Mouse (Mus musculus) heart, adult 11 months (tissue): ENCODE measurements at regions not wholly inside any gene's neighbourhood (a gene's known extent, or its start where the extent isn't known, plus 50 kb on each side); places are given as distances from the start of the nearest gene placed in this dataset.
"Not testable (repeated sequence)": the region's sequence is repeated elsewhere in the genome, so short reads cannot be mapped to it uniquely, and the experiment has no call there.

ENCODE experiments used
- DNase-seq: peaks from one replicate; pipeline ENCODE4 v3.0.0; 2022

DNA sequence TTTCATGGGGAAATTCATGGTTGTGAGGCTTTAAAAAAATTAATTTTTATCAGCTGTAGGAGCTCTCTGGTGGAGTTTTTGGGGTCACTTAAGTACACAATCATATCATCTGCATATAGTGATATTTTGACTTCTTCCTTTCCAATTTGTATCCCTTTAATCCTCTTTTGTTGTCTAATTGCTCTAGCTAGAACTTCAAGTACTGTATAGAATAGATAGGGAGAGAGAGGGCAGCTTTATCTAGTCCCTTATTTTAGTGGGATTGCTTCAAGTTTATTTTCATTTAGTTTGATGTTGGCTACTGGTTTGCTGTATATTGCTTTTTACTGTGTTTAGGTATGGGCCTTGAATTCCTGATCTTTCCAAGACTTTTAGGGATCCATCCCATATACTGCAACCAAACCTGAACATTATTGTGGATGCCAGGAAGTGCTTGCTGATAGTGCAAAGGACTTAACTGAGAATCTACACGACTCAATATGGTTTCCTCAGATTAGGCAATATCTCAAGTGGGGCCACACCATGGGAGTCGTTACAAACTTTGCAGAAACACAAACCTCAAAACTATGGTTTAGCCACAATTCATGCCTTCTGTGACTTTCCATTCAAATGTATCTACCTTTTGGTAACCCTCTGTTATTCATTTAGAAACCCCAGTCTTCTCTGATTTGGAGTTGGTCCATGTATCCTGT lies 878.4 kb upstream of the Olfr1507 start:
- not testable (repeated sequence) for DNase-seq

DNA sequence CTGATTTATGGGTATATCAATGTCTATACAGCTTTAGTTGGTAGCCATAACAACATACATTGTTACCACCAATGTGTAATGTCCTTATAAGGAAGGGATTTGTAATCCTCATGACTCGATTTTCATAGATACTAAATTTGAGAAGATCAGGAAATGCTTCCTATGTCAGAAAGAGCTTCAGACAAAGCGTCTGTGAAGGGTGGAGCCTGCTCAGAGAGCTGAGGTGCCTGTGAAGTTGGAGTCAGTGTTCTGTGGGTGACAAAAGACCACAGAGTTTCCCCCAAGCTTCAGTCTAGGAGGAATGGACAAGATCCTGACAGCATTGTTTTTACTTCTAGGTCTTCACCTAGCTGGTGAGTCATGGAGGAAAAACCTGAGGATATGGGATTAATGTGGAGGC lies 874.2 kb upstream of the Olfr1507 start:
- no peak for DNase-seq

DNA sequence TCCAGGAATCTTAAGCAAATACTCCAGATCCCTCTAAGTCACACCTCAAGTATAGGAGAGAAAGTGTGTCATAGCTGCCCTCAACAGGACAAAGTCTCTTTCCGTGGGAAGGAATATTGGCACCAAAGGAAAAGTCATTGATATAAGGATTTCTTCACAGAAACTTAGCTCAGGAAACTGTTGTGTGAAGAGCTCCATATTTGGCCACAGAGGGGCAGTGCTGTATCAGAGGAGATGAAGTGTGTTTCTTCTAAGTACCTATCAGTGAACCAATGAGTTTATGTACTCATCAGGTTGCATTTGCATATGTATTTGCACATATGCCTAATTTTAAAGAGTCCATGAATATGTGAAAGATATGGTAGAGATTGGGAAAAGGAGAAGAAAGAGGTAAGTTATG lies 871.9 kb upstream of the Olfr1507 start:
- not testable (repeated sequence) for DNase-seq

DNA sequence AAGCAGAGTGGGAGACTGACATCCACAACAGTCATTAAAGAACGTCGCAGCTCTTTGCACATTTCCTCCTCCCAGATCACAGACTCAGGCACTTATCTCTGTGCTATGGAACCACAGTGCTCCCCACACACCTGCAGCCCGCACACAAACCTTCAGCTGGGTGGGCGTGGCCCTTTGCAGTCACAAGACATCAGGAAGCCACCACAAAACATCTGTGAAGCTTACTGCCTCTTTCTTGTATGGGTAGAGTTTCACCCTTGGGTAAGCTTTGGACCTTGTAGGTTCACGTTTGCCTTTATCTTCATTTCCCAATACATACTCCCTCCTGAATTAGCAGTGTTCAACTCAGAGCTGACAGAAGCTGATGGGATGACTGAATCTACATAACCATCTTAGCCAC lies 868.4 kb upstream of the Olfr1507 start:
- DNase-seq: not testable (repeated sequence)

DNA sequence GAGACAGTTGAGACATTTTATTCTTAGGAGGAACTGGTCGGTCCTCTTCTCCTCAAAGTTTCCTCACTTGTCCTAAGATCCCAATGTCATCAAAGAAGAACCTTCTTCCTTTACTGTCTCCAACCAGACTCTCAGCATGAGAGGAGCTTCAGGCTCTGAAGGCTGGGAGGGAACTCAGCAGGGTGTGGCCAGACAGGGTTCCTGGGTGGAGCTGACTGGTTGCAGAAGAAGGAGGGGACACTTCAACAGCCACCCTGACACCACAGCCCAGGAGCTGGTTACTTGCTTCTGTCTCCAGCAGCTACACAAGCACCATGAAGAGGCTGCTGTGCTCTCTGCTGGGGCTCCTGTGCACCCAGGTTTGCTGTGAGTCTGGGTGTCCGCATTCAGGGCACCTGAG lies 866.5 kb upstream of the Olfr1507 start:
- DNase-seq: not testable (repeated sequence)

DNA sequence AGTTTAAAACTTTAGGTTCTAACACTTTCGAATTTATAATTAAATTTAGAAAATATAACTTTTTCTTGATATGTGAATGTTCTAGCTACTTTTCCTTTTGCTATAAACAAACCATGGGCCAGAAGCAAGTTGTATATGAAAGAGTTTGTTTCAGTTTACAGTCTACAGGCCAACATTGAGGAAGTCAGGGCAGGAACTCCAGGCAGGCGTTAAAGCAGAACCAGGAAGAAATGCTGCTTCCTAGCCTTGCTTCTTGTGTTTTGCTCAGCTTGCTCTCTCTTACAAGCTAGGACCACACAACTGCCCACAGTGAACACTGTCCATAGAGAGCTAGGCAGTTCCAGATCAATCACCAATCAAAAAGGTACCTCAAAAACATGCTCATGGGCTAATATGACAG lies 861.9 kb upstream of the Olfr1507 start:
- DNase-seq: not testable (repeated sequence)

DNA sequence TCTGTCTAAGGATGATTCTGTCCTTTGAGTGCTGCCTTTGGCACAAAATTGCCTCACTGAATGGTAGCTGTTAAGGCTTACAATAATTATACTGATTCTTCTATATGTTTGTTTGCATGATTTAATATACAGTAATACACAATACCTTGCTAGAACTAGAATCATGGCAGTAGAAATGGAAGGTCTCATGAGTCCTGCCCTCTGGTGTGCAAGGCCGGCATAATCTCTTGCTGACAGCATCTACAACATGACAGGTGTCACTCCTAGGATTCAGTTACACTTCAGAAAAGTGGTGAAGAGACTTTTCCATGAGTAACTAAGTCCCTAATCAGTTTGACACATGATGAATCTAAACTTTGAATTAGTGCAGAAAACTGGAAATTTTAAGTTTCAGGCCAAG lies 861.2 kb upstream of the Olfr1507 start:
- not testable (repeated sequence) for DNase-seq

DNA sequence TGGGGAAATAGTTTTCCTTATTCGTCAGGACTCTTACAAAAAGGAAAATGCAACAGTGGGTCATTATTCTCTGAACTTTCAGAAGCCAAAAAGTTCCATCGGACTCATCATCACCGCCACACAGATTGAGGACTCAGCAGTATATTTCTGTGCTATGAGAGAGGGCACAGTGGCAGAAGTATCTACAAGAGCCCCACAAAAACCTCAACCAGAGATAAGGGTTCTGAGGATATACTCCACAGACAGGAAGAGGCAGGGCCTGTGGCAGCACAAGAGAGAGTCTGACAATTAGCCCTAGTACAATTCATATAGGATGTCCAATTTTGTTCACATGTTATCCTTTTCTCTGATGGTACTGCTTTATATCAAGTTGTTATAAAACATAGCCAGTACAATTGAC lies 855.9 kb upstream of the Olfr1507 start:
- not testable (repeated sequence) for DNase-seq

DNA sequence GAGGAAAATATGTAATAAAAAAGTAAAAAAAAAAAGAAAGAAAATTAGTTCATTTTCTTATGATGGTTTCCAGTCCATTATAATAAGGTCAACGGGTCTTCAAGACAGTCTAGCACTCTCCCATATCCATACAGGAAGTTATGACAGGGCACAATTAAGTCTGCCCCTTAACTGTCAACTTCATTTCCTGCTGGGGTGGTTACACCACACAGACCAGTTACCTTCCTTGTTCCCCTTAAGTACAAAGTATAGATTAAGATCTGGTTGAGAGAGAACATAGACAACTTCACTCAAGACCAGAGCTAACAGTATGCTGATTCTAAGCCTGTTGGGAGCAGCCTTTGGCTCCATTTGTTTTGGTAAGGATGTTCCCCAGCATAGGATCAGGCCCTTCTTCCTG lies 855.2 kb upstream of the Olfr1507 start:
- DNase-seq: not testable (repeated sequence)

DNA sequence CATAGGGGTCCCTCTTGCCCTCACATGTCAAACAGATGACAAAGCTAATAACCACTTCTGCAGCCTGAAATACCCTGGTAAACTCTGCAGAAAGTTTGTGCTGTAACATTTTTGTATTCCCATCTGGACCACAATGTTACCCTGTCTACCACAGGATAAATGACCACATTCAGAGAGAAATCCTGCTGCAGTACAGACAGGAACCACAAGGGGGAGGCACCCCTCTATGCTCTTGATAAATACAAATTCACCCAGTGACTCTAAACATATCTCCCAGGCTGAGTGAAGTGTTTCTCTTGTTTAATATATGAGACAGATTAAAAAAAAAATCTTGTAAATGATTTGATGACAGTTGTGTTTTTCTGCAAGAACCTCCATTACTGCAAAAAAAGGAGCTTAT lies 853.6 kb upstream of the Olfr1507 start:
- not testable (repeated sequence) for DNase-seq

DNA sequence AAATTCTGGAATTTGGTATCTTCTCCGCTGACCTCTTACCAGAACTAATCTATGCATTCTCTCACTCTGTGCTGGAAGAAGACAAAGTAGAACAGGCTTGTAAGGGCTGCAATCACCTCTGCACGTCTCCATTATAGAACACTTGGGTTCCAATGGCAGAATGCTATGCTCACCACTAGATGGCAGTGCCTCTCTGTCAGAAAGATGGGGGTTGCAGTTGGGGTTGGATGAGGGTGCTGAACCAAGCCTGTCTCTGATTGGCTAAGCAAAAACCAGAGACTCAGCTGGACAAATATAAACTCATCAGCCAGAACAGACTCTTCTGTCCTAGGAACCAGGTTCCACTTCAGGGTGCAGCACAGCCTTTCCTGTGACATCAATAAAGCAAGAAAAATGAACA lies 850.0 kb upstream of the Olfr1507 start:
- not testable (repeated sequence) for DNase-seq

DNA sequence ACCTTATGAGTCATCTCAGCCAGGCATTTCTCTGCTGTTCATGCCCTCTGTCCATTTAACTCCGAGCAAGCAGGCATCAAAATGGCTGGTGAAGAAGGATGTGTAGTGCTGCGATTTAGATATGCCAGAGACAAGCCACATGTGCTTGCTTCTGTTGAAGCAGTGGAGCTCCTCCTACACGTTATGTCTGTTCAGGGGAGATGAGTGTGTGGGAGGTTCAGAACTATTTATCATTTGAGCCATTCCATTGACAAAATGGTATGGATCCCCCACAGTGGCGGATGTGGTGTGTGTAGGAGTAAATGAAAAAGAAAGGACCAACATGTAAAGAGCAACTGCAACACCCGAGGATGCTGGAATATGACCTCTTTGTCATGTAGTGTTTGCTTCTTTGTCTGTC lies 848.3 kb upstream of the Olfr1507 start:
- DNase-seq: not testable (repeated sequence)

DNA sequence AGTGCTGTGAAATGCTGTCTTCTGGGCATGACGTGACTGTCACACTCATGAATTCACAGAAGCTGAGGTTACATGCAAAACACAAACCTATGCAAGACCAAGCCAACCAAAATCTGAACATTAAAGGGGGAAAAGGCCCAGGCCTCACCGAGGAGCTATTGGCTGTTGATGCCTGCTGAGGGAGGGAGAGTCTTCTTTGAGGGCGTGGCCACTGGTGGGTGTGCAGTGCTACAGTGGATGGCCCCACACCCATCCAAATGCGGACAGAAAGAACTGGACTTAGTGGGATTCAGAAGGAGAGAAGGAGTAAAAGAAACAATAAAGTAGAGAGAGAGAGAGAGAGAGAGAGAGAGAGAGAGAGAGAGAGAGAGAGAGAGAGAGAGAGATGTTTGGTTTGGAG lies 843.6 kb upstream of the Olfr1507 start:
- not testable (repeated sequence) for DNase-seq

DNA sequence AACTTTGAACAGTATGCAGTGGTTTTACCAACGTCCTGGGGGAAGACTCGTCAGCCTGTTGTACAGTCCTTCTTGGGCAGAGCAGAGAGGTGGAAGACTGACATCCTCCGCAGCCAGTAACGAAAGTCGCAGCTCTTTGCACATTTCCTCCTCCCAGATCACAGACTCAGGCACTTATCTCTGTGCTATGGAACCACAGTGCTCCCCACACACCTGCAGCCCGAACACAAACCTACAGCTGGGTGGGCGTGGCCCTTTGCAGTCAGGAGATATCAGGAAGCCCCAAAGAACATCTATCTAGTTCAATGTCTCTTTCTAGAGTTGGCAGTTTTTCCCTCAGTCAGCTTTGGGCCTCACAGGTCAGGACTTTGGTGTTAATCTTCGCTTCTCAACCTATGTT lies 841.9 kb upstream of the Olfr1507 start:
- DNase-seq: not testable (repeated sequence)

DNA sequence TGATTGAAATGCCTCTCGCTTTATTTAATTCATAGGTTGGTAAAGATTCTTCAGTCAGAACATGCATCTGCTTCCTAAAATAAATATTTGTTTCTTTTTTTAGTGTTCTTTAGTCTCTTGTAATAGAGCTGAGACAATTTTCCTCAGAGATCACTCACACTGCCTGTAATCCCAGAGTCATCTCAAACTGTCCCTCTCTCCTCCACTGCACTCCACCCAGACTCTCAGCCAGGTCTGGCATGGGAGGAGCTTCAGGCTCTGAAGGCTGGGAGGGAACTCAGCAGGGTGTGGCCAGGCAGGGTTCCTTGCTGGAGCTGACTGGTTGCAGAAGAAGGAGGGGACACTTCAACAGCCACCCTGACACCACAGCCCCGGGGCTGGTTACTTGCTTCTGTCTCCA lies 841.2 kb upstream of the Olfr1507 start:
- not testable (repeated sequence) for DNase-seq

DNA sequence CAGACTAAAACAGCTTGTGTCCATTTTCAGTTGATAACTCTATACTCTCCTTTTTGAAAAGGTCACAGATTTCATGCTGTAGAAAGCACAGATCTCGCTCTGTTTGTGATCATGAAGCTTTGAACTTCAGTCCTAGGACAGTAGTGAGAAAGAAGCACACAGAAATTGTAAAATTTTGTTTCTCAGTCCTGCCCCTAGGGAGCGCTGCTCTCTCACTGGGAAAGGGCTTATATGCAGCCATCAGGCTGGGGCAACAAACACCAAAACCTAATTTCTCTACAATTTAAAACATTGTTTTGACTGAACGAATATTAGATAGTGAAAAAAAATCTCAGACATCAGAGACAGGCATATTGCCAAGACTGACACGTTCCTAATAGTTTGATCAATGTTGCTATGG lies 838.9 kb upstream of the Olfr1507 start:
- DNase-seq: not testable (repeated sequence)

DNA sequence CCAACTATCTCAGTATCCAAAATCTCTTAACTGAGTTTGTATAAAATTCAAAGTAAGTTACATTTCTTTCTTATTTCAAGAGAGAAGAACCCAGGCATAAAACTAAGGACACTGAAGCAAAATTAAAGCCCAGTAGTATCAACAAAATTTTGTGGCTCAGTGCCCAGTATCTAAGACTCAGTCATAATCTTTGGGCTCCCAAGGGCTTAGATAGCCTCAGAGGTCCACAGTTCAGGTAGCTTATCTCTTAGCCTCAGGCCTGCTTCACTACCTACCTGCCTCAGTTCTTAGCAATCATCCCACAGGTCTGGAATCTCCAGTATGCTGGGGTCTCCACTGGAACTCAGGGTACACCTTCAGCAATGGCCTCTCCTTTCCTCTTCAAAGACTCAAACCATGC lies 835.6 kb upstream of the Olfr1507 start:
- DNase-seq: not testable (repeated sequence)

DNA sequence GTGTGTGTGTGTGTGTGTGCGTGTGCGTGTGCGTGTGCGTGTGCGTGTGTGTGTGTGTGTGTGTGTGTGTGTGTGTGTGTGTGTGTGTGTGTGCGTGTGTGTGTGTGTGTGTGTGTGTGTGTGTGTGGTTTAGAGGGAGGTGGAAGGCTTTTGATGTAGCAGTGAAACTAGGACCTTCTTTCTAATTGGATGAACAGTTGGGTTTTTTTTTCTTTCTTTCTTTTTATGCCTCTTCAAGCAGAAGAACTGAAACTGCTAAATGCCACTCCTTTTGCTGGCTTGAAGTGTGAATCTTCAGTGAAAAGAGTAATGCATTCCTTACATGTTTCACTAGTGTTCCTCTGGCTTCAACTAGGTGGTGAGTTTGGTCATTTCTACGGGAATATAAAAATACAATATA lies 828.8 kb upstream of the Olfr1507 start:
- DNase-seq: not testable (repeated sequence)

DNA sequence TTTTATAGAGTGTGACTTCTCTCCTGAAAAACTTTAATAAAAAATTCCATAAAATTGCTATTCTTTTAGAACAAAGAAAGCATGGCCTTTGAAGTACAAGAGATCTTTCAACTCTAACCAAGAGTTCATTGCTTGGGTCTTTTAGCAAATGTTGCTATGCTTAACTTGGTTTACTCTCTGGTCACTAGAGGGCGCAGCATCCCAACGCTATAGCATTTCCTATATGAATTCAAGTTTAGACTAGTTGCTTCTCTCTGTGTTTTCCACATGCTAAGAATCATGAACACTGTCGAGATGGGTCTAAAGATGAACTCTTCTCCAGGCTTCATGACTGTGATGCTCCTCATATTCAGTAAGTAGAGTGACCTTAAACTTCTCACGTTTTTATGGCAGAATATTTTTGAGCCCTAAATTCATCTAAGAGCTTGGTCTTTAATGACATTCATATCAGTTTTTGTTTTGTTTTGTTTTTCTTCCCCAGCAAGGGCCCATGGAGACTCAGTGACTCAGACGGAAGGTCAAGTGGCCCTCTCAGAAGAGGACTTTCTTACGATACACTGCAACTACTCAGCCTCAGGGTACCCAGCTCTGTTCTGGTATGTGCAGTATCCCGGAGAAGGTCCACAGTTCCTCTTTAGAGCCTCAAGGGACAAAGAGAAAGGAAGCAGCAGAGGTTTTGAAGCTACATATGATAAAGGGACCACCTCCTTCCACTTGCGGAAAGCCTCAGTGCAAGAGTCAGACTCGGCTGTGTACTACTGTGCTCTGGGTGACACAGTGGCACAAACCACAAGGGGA lies 823.2 kb upstream of the Olfr1507 start:
- not testable (repeated sequence) for DNase-seq

DNA sequence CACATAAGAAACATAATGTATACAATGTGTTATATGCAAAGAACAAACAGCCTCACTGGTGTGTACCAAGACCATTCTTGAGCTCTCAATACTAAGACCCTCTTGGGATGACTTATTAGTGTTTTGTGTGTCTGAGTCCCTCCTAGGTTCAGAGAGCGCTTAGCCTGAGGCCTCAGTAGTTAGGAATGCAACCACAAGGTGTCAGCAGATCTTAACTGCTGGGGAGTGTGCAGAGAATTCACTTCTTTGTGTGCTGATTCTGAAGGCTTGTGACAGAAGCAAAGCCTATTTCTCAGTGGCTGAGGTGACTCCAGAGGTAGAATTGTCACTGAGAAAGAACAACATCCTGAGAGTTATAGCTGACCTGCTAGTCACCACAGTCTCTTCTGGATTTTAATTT lies 816.9 kb upstream of the Olfr1507 start:
- DNase-seq: not testable (repeated sequence)

DNA sequence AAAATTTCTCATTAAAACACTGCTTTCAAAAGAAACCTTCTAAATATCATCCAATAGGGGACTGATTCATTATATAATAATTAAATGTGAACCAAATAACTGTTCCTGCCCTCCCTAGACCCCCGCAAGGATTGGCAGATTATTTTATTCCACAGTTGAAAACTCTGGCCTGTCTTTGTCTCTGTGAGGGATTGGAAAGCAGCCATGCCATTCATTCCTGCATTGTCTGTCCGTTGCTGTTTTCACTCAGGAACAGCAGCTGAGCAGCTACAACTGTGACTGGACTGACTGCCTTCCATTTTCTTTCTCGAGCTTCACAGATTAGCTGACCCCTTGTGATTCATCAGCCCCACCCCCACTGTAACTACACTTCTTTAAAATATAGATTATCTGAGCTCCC lies 807.6 kb upstream of the Olfr1507 start:
- DNase-seq: not testable (repeated sequence)

DNA sequence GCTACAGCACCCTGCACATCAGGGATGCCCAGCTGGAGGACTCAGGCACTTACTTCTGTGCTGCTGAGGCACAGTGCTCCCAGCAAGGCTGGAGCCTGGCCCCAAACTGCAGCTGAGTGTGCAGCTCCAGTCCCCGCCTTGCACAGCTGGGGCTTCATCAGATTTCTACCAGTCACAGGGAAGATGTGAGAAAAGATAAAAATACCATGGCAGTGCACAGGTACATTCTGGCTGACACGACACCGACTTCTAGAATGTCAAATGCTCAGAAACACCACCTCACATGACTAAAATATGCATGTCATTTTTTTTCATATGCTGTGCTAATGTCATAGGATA lies 806.9 kb upstream of the Olfr1507 start:
- DNase-seq: not testable (repeated sequence)

DNA sequence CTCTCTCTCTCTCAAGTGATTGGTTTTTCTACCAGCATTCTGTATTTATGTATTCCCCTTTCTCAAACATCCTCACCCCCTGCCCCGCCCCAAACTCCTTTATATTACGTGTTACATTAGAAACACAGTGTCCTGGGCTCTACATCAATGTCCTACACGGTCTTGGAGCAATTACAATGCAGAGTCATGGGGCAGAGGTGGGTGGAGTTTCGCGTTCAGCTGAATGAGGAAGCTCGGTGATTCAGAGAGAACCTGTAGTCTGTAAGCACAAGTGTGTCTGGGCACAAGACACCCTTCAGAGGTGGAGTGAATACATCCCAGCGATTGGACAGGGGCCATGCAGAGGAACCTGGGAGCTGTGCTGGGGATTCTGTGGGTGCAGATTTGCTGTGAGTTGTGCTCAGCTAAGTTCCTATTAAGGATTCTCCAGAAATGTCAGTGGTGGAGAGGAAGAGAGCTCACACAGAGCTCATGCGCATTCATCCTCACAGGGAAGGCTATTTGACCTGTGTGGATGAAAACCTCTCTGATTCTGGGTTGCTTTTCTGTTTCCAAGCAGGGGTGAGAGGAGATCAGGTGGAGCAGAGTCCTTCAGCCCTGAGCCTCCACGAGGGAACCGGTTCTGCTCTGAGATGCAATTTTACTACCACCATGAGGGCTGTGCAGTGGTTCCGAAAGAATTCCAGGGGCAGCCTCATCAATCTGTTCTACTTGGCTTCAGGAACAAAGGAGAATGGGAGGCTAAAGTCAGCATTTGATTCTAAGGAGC lies 806.4 kb upstream of the Olfr1507 start:
- DNase-seq: not testable (repeated sequence)

DNA sequence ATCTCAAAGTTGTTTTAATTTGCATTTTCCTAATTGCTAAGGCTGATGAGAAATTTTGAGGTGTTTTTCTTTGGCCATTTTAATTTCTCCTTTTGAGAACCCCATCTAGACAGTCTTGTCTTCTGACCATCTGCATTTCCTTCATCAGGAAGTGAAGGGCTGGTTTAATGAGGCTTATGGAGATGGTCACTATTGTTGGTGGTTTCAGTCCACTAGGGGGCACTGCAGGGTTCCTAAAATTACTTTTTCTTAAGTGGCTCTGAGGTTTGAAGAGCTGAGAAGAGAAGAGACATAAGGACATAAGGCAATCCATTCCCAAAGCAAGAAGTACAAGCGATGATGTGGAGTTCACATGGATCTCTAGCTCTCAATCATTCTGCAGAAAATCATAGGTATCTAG lies 805.6 kb upstream of the Olfr1507 start:
- DNase-seq: not testable (repeated sequence)
